Mouse (Mus musculus) left cerebral cortex, adult 9 months (tissue): ENCODE measurements around the gene Hdhd5.

Experiments
- DNase-seq, 2 experiments: peaks; one replicate each; pipeline ENCODE4 v3.0.0; 2022; ENCODE audit warnings: low spot score in 2 of 2

Gene Hdhd5

DNA sequence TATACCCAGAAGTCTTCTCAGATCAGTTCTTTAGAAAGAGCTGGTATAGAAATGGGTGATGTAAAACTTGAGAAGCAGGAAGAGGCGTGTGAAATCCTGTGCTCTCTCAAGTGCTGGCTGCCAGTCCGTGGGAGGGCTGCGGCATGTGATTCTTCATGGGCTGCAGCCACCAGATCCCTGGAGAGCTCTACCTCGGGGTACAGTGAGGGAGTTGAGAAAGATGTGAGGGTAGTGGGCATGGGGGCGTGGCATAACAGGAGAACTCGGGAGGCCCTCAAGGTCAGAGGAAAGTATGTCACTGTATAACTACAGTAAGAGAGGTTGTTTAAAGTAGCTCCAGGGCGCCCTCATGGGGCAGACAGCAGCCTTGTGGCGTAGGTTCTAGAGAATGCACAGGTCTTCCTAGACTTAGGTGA, 47.9 kb downstream of the Hdhd5 start:
- peak; percentile 72 to 85 for DNase-seq

DNA sequence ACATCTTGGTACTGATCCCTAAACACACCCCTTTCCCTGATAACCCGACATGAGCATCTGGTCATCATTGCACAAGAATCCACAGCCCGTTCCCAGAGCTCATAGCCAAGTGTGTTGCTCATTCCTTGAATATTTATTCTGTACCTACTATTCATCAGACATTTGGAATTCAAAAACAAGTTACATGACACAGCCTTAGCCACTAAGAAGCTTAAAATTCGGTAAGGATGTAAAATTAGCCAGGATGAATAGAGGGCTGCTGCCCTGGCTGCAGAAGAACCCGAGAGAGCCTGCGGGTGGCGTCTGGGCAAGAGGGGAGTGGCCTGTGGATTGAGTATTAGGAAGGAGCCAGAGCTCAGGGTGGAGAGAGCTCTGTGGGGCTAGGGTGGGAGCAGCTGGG, 48.4 kb downstream of the Hdhd5 start:
- DNase-seq: no peak

DNA sequence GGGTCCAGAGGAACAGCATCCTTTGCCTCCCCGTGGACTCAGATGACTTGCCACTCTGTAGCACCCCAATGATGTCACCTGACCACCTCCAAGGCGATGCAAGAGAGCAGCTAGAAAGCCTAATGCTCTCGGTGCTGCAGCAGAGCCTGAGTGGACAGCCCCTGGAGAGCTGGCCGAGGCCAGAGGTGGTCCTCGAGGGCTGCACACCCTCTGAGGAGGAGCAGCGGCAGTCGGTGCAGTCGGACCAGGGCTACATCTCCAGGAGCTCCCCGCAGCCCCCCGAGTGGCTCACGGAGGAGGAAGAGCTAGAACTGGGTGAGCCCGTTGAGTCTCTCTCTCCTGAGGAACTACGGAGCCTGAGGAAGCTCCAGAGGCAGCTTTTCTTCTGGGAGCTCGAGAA, 49.1 kb downstream of the Hdhd5 start:
- no peak for DNase-seq

DNA sequence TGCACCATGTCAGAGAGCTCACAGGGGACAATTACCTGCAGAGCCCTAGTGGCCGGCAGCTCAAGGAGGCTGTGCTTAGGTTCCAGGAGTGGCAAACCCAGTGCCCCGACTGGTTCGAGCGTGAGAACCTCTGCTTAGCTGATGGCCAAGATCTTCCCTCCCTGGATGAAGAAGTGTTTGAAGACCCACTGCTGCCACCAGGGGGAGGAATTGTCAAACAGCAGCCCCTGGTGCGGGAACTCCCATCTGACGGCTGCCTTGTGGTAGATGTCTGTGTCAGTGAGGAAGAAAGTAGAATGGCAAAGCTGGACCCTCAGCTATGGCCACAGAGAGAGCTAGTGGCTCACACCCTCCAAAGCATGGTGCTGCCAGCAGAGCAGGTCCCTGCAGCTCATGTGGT, 49.6 kb downstream of the Hdhd5 start:
- no peak for DNase-seq

DNA sequence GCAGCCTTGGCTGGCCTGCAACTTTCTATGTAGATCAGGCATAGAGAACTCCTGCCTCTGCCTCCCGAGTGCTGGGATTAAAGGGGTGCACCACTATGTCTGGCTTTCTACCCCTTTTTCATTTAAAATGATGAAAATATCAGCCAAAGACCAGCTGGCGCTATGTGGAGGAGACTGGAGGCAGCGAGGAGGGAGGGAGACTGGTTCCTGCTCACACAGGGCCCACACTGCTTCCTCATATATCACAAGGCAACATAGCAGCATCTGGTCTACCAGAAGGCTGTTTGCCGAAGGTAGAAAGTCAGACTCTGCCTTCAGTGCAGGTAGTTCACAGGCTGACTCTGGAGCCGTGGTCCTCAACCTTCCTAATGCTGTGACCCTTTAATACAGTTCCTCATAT, 50.8 kb downstream of the Hdhd5 start:
- peak in 1 of 2 experiments; percentile 81 for DNase-seq

DNA sequence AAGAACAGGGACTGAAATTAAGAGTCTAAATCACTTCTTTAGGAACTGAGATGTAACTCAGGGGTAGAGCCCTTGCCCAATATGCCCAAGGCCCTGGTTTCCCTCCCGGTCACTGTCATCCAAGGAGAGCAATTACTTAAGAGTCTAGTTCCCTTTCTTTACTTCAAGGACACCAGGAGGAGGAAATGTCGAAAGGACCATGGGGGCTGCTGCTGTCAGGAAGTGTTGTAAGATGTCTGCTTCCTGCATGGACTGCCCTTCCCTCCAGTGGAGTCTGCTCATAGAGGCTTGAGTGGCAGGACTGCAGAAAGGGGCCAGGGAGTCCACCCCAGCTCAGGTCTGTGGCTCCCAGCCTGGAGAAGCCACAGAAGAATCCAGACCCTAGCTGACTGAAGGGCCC, 51.8 kb downstream of the Hdhd5 start:
- DNase-seq: no peak

DNA sequence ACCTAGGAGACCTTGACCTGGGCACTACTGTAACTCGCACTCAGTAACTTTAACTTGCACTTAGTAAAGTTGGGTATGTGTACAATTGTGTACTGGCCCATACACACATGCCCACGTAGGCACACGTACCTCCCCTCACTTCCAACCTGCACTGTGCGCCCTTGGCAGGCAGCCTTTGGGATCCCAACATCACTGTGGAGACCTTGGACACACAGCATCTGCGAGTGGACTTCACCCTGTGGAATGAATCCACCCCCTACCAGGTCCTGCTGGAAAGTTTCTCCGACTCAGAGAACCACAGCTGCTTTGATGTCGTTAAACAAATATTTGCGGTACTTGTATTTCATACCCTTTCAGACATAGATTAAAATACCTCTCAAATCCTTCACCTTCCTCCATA, 55.8 kb downstream of the Hdhd5 start:
- no peak for DNase-seq

DNA sequence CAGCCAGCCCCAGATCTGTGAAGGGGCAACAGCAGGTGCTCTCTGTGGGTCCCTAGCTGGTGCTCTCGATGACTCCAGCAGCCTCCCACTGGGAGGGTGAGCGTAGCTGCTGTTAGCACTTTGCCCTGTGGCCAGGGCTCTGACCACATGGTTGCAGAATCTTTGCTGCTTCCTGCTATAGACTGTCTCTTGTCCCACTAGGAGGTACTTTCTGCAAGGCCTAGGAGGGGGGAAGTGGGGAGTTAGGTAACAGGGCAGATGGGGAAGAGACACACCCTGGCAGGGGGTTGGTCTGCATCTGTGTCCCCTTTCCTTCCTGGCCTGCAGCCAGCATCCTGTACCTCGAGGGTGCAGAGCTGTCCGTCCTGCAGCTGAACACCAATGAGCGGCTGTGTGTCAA, 57.7 kb downstream of the Hdhd5 start:
- DNase-seq: no peak

DNA sequence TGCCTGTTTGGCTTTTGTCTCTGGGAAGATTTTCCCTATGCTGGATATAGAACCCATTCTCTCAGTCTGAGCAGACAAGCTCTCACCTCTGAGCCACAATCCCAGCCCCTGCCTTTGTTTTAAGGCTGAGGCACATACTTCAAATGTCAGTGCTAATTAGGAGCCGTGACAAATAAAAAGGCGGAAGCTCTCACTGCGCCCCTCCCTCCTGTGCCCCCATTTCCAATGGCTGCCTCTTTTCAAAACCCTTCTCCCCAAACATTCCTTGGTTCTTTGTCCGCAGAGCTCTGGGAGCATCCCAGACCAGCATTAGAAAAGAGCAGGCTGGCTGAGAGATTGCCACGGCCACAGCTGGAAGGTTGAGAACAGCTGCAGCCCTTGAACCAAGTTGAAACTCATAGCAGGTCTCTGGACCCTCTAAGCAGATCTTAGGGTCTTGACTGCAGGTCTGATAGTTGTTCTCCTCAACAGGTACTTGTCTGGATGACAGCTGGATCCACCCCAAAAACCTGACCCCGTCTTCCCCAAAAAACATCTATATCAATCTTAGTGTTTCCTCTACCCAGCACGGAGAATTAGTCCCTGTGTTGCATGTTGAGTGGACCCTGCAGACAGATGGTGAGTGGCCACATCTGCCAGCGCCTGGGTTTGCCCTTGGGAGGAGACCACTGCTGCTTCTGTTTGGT, 58.5 kb downstream of the Hdhd5 start:
- no peak for DNase-seq

DNA sequence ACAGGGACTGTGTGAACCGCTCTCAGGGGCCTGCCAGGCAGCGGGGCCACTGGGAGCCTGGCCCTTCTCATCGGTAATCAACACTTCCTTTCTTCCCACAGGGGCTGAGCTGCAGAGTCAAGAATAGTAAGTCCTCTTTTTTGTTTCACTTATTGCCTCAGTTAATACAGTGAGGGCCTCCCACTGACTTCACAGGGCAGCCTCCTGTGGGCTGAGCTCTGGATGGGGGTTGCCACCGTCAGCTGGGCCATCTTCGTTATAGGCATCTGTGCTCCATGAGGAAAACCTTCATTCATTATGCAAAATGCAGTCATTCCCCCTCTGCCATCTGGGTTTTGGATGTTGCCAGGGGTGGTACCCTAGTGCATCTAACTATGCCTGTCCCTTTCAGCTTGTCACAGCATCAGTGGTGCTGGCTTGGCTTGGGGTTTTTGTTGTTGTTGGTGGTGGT, 59.1 kb downstream of the Hdhd5 start:
- DNase-seq: no peak

DNA sequence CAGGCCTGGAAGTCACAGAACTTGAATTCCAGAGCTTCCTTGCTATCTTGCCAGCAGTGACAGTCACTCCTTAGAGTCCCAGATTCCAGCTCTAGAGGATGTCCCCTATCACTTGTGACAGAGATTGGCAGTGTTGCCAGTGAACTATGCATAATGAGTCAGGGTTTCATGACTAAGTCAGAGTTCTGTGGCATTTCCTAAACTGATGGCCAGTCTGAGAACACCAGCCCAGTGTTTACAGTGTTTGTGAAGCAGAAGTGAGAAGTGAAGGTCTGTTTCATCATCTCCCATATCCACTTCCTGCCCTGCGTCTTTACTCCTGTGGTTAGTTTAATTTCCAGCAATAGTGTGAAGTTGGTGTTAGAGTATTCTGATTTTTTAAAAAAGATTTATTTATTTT, 60.5 kb downstream of the Hdhd5 start:
- DNase-seq: no peak

DNA sequence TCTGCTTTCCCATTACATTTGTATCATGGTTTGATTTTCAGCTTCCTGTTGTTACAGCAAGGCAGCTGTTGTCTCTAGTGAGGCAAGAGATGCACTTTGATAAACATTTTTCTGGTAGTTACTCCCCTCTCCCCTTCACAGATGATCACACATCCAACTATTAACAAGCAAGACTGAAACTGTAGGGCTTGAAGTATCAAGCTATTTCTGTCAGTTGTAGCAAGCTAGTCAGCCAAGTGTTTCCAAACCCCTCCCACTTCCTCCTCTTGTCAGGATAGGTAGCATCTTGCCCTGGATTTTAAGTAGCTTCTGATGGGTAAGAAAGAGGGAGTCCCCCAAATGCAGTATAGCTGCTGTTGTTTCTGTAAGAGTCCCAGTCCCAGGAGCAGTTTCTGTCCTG, 61.3 kb downstream of the Hdhd5 start:
- DNase-seq: no peak

DNA sequence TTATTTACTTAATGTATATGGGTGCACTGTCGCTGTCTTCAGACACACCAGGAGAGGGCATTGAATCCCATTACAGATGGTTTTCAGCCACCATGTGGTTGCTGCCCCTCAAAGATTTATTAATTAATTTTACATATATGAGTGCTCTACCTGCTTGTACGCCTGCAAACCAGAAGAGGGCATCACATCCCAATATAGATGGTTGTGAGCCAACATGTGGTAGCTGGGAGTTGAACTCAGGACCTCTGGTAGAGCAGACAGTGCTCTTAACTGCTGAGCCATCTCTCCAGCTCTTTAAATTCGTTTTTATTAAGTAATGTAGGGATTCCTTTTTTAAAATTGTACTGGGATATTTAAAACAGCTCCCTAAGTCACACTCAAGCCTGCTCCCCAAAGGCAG, 61.9 kb downstream of the Hdhd5 start:
- no peak for DNase-seq

DNA sequence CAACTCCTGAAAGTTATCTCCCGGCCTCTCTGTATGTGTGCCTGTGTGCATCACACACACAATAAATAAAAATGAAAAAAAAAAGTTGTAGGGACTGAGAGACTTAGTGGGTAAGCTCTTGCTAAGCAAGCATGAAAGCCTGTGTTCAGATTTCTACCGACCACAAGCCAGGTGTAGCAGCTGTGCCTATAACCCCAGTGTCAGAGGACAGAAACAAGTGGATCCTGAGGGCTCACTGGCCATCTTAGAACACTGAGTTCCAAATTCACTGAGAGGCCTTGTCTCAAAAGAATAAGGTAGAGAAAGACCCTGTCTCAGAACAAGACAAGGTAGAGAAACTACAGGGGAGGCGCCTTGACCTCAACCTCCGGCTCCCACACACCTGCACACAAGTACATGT, 62.9 kb downstream of the Hdhd5 start:
- DNase-seq: no peak

DNA sequence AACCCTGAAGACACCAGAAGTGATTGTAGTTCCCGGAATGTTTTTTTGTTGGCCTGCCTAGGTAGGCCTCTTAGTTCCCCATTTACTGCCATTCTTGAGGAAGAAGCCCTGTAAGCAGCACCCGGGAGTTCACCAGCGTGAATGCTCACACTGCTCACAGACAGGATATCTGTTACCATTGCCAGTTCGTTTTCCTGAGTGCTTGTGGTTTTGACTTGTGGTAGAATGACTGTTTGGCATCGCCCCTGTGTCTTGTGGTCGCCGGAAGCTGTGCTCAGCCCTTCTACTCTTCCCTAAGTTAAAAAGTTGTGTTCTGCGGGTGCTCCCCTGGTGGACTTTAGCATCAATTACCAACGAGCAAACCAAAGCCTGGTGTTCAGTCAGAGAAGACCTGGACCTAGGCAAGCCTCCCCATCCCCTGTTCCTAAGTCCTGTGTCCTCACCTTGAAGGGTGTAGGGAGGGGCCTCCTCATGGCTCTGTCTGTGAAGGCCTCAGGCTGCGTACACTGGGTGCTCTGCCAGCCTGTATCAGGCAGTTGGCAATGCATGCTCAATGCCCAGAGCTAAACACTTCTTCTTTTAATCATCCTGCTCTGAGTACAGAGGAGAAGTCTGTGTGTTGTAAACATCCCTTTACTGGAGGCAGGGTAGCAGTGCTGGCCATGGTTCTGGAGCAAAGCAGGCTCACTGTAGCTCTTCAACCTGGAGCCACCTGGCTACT, 64.3 kb downstream of the Hdhd5 start:
- DNase-seq: no peak

DNA sequence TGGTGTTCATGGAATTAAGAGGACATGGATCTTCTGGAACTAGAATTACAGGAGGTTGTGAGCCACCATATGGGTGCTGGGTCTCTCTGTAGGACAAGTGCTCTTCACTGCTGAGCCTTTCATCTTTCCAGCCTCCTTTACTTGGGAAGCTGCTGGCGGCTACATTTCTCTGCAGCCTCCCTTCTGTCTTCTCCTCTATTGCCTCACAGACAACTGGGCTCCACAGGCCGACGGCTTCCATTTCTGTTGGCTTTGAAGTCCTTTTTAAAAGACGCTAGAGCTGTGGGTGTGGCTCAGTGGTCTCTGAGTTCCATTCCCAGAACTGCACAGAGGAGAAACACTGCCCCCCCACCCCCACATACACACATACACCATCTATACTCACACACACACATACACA, 65.7 kb downstream of the Hdhd5 start:
- no peak for DNase-seq

DNA sequence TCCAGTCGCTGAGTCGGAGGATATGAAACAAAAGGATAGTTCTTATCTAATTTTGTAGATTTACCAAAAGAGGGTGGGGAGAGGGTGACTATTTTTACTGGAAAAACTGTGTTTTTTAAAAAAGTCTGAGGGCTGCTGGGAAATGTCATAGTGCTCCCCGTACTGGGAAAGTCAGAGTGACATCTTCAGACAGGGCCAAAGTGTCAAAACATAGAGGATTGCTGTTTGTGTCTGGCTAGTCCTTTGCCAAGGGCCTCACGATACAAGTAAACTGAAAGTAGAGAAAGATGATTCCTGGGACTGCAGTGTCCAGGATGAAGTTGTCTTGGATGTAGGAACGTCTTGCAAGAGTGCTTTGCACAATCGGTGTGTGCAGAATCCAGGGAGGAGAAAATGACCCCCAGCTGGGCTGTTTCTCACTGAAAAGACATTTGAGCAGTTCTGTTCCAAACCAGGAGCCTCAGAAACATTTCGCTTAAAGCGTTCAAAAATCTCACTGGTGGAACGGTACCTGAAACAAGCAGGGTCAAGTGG, 66.6 kb downstream of the Hdhd5 start:
- DNase-seq: no peak

DNA sequence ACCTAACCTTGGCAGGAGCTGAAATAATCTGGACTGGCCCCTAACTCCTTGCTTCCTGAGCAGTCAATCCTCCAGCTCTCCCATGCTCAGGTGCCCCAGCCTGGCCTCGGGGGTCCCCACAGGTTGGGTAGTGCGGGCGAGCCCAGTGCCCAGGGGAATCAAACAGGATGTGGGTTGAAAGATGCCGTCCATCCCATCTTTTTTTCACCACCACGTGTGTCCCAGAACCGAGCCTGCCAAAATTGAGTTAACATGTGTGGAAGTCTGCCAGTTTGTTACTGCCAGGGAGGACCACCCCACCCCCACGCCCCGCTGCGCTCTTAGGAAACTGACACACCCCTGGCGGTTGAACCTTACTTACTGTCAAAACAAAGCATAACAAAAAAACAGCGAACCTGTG, 67.2 kb downstream of the Hdhd5 start:
- no peak for DNase-seq

DNA sequence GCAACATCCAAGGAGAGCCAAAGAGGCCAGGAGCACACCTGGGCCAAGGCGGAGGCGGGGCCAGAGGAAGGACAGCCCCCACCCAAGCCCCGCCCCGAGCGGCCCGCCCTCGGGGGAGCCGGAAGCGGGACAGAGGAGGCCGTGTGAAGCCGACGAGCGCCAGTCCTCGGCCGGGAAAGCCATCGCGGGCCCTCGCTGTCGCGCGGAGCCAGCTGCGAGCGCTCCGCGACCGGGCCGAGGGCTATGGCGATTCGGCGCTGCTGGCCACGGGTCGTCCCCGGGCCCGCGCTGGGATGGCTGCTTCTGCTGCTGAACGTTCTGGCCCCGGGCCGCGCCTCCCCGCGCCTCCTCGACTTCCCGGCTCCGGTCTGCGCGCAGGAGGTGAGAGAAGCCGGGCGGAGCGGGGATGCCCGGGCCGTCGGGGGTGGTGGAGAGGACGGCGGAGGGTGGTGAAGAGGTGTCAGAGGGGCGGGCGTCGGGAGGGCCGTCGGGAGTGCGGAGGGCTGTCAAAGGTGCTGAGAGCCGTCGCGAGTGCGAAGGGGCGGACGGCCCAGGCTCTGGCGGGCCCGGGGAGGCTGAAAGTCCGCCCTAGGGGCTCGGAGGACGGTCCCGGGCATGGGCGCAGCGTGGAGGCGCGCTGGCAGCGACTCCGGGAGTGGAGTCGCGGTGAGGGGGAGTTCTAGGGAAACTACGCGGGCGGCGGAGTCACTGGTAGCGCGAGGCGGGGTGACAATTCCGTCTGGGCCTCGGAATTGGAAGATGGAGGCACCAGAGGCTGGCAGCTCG, 67.8 kb downstream of the Hdhd5 start, which contains the start of gene Il17ra:
Il17ra (plus strand) TSS at position 162 of the 786 bp plus-strand sequence.
- no peak for DNase-seq

DNA sequence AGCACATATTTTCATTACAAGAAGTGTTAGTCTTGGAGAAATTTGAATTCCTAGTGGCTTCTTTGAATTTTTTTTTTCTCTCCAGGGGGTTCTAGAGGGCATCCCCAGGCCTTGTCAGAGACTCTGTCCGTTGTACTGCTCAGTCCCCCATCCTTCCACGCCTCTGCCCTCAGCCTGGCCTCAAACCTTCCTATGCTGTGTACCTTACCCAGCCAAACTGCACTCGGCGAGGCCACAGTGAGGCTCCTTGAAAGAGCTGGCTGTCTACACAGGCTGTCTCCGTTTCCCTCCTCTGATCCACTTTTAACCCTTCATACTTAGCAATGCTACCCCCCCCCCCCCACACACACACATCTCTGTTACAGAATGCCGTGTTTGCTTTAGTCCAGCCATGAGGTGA, 68.9 kb downstream of the Hdhd5 start:
- no peak for DNase-seq

DNA sequence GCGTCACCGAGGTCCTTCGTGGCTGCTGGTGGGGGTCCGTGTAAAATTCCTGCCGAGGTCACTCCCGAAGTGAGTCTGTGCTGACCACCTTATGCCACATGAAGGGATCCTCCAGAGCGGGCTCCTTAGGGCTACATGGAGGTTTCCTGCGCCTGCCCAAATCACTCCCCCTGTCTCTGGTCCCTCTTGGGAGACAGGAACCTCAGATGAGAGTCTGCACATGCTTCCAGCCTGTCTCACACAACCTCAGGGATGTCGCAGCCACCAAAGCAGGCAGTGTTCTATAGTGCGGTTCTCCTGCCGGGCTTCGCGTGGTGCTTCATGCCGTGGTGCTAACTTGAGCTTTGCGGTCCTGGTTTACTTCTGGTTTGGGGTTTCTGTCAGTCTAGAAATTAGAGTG, 69.9 kb downstream of the Hdhd5 start:
- DNase-seq: no peak
